Mouse (Mus musculus) myocyte (in vitro differentiated cells): ENCODE results near the gene Lep. TPM values are rescaled to one million over a fixed set of nuclear protein-coding genes. Genes with fewer than 3 reads are reported as not detected.

Experiments
- H3K27me3 ChIP-seq: one replicate; pipeline ENCODE4 v1.6.1; 2011; ENCODE audit not compliant: control insufficient read depth, insufficient read depth, insufficient read length
- H3K36me3 ChIP-seq: one replicate; pipeline ENCODE4 v1.6.1; 2011; ENCODE audit not compliant: control insufficient read depth, insufficient read depth
- H3K4me2 ChIP-seq: one replicate; pipeline ENCODE4 v1.6.1; 2011; ENCODE audit warnings: low read depth, control low read depth
- H3K4me3 ChIP-seq: one replicate; pipeline ENCODE4 v1.5.1; 2011; ENCODE audit warnings: mild to moderate bottlenecking, control low read depth, moderate library complexity
- H3K79me2 ChIP-seq: one replicate; pipeline ENCODE4 v1.6.1; 2011; ENCODE audit not compliant: control insufficient read depth, insufficient read depth
- H3ac ChIP-seq: one replicate; pipeline ENCODE4 v1.6.1; 2011; ENCODE audit not compliant: control insufficient read depth, insufficient read length
- CEBPB ChIP-seq: IDR thresholded peaks from 2 replicates; pipeline ENCODE4 v1.6.1; 2011; ENCODE audit warnings: mild to moderate bottlenecking, moderate library complexity; ENCODE audit not compliant: poor library complexity, insufficient read depth, severe bottlenecking
- E2F4 ChIP-seq: IDR thresholded peaks from one replicate; pipeline ENCODE4 v1.6.1; 2011; ENCODE audit warnings: mild to moderate bottlenecking, control low read depth, moderate library complexity; ENCODE audit not compliant: insufficient read depth
- MAX ChIP-seq: IDR thresholded peaks from one replicate; pipeline ENCODE4 v1.6.1; 2011; ENCODE audit warnings: low read depth, mild to moderate bottlenecking, control low read depth
- MYOD1 ChIP-seq, 3 experiments: IDR thresholded peaks; one replicate each; pipeline ENCODE4 v1.6.1; 2011; ENCODE audit warnings: control low read depth in 2 of 3, low read depth in 2 of 3, mild to moderate bottlenecking in 2 of 3, moderate library complexity in 1 of 3; ENCODE audit not compliant: insufficient read length in 2 of 3, control insufficient read depth in 1 of 3
- MYOG ChIP-seq, 3 experiments: IDR thresholded peaks; one replicate each; pipeline ENCODE4 v1.6.1; 2011; ENCODE audit warnings: control low read depth in 2 of 3, low read depth in 2 of 3, mild to moderate bottlenecking in 2 of 3; ENCODE audit not compliant: insufficient read length in 2 of 3, control insufficient read depth in 1 of 3, insufficient read depth in 1 of 3
- POLR2A ChIP-seq: IDR thresholded peaks from one replicate; pipeline ENCODE4 v1.6.1; 2011; ENCODE audit warnings: low read depth, mild to moderate bottlenecking, control low read depth, moderate library complexity; ENCODE audit not compliant: insufficient read length
- POLR2AphosphoS2 ChIP-seq: IDR thresholded peaks from one replicate; pipeline ENCODE4 v1.6.1; 2011; ENCODE audit warnings: low read depth, control low read depth; ENCODE audit not compliant: insufficient read length
- REST ChIP-seq: IDR thresholded peaks from one replicate; pipeline ENCODE4 v1.6.1; 2011; ENCODE audit warnings: mild to moderate bottlenecking, control low read depth, moderate library complexity; ENCODE audit not compliant: insufficient read depth, insufficient read length
- SRF ChIP-seq: IDR thresholded peaks from one replicate; pipeline ENCODE4 v1.6.1; 2011; ENCODE audit warnings: low read depth; ENCODE audit not compliant: control insufficient read depth, insufficient read length
- TCF12 ChIP-seq: IDR thresholded peaks from one replicate; pipeline ENCODE4 v1.6.1; 2011; ENCODE audit warnings: mild to moderate bottlenecking, control low read depth; ENCODE audit not compliant: poor library complexity, insufficient read depth, severe bottlenecking
- TCF3 ChIP-seq: IDR thresholded peaks from one replicate; pipeline ENCODE4 v1.6.1; 2011; ENCODE audit warnings: low read depth, control low read depth; ENCODE audit not compliant: insufficient read length
- USF1 ChIP-seq: IDR thresholded peaks from one replicate; pipeline ENCODE4 v1.6.1; 2011; ENCODE audit warnings: low read depth, mild to moderate bottlenecking, control low read depth, moderate library complexity
- polyA plus RNA-seq: library from polyadenylated mRNA; unstranded; fragments of >200 nt; fragmentation: generic; extraction: Trizol; gene quantifications from one replicate; pipeline ENCODE4 v1.2.1, GENCODE M21; 2012; ENCODE audit warnings: missing spikeins

Lep gene
- polyA plus RNA-seq, 1 experiment: not detected

- H3K79me2 ChIP-seq: no peaks in the 10 kb centered on the region
- H3K4me3 ChIP-seq: no peak overlapping the region
- no peaks in the 10 kb centered on the region for H3K27me3 ChIP-seq
- no peak overlapping the region for H3K4me2 ChIP-seq
- TF ChIP-seq REST (no peak), POLR2A (no peak), SRF (no peak), TCF12 (no peak), E2F4 (no peak), USF1 (no peak)
- H3ac ChIP-seq: no peak overlapping the region
- H3K36me3 ChIP-seq: no peaks in the 10 kb centered on the region
Observed at GRCm38 (mm10) chr6:29020937-29021336, 39.1 kb upstream of the Lep start.

- Histone ChIP-seq H3K36me3 (no peaks in the 10 kb centered on the region), H3K4me3 (no peak overlapping the region), H3ac (no peak overlapping the region), H3K4me2 (no peak overlapping the region), H3K79me2 (no peaks in the 10 kb centered on the region), H3K27me3 (no peaks in the 10 kb centered on the region)
- TF ChIP-seq USF1: no peak
- TF ChIP-seq POLR2AphosphoS2: no peak
Observed at GRCm38 (mm10) chr6:29021501-29021900, 38.5 kb upstream of the Lep start.

DNA sequence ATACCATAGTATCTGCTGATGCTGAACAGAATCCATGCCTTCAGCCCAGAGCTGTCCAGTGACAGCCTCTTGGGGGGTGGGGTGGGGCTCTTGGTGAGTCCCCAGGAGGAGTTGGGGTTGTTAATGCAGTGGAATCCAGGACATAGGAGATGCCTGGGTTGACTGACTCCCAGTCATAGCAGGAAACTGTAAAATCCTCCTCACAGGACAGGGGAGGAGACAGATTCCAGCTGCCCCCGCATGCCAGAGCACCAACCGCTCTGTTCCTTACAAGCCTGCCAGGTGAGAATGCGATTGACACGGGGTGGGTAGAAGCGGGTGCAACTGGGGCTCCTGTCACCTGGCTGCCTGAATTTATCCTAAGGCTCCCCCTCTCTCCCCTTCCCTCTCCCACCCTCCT, 37.9 kb upstream of the Lep start:
- Histone ChIP-seq H3K27me3 (no peaks in the 10 kb centered on the region), H3K36me3 (no peaks in the 10 kb centered on the region), H3K79me2 (no peaks in the 10 kb centered on the region), H3ac (no peak overlapping the region), H3K4me3 (no peak overlapping the region), H3K4me2 (no peak overlapping the region)
- TF ChIP-seq REST (no peak), SRF (no peak), MAX (no peak), TCF12 (no peak), MYOD1 (IDR thresholded peaks at IDR 0.05; ENCODE audit: control insufficient read depth in 1 of 3, insufficient read length in 2 of 3, low read depth in 2 of 3) (no peak), POLR2AphosphoS2 (no peak), POLR2A (no peak), CEBPB (no peak), MYOG (IDR thresholded peaks at IDR 0.05; ENCODE audit: control insufficient read depth in 1 of 3, insufficient read depth in 1 of 3, insufficient read length in 2 of 3, low read depth in 2 of 3) (no peak), TCF3 (no peak), USF1 (no peak), E2F4 (no peak)

- Histone ChIP-seq H3K36me3 (no peaks in the 10 kb centered on the region), H3K4me2 (peak overlapping the region; percentile 45), H3ac (no peak overlapping the region), H3K79me2 (no peaks in the 10 kb centered on the region), H3K27me3 (no peaks in the 10 kb centered on the region), H3K4me3 (no peak overlapping the region)
- TF ChIP-seq POLR2AphosphoS2 (no peak), E2F4 (no peak), MYOG (IDR thresholded peaks at IDR 0.05; ENCODE audit: control insufficient read depth in 1 of 3, insufficient read depth in 1 of 3, insufficient read length in 2 of 3, low read depth in 2 of 3) (no peak), TCF12 (no peak), MAX (no peak), SRF (no peak), POLR2A (no peak), TCF3 (no peak)
Observed at GRCm38 (mm10) chr6:29023206-29023967, 36.6 kb upstream of the Lep start.

- no peak for TF ChIP-seq MAX
- TF ChIP-seq MYOG (IDR thresholded peaks at IDR 0.05; ENCODE audit: control insufficient read depth in 1 of 3, insufficient read depth in 1 of 3, insufficient read length in 2 of 3, low read depth in 2 of 3): no peak
- TF ChIP-seq USF1: no peak
- TF ChIP-seq POLR2A: no peak
- TF ChIP-seq TCF3: no peak
- TF ChIP-seq POLR2AphosphoS2: no peak
- TF ChIP-seq SRF: peak; percentile 32
- TF ChIP-seq E2F4: no peak
- Histone ChIP-seq H3ac (no peak overlapping the region), H3K4me2 (peak overlapping the region; percentile 45)
Observed at GRCm38 (mm10) chr6:29024000-29024417, 36.0 kb upstream of the Lep start.

More at GRCm38 (mm10) chr6:29024000-29024417, 36.0 kb upstream of the Lep start:
- H3K79me2 ChIP-seq: no peaks in the 10 kb centered on the region
- H3K27me3 ChIP-seq: no peaks in the 10 kb centered on the region
- H3K4me3 ChIP-seq: no peak overlapping the region
- no peaks in the 10 kb centered on the region for H3K36me3 ChIP-seq
